7 mouse cellular contexts compared by ENCODE assay signal in the genomic region with DNA sequence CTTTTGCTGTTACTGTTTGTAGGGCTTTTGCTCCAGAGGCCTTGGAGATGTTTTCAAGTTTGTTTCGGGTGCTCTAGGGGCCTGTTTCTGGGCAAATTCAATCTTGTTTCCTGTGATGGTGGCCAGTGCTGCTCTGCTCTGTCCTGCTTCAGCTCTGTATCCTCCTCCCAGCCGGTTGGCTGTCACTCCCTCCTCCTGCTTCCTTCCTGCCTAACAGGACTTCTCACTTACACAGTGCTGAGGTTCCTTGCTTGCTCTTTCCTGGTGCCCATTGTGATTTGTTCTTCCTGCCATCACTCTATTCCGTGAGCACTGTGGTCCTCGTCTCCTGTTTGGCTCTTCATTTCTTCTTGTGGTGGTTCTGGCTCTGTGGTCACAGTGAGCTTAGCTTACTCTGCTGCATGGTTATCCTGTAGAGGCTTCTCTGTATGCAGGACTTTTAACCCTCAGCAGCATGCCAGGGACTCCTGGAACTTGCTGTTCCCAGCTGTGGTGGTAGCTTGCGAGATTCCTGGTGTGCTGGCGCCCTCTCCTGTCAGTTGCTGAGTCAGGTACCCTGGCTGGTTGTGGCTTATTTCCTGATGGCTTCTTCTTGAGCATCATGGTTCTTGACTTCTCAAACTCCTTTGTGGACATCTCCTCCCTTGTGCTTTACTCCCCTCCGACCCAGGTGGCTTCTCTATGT.
DNase-seq lines count a peak whose midpoint lies in the region; ATAC-seq and TF ChIP-seq lines count a peak whose summit lies in the region.

No protein-coding gene starts in this region.

- H3K9ac ChIP-seq in heart, adult 2 months (ENCODE audit: low read depth, low read length), result peak overlapping the region; percentile 6; the same call in 1 of the 2 replicates
- H3K9ac ChIP-seq in limb, embryonic 12.5 days (replicated peaks), result no peak overlapping the region
- no peak overlapping the region for H3K9ac ChIP-seq in midbrain, embryonic 16.5 days (ENCODE audit: low read depth, low read length)

- H3K27me3 ChIP-seq in heart, adult 2 months (ENCODE audit: control insufficient read depth, insufficient read depth, low read length), result no peaks in the 10 kb centered on the region
- H3K27me3 ChIP-seq in kidney, adult 2 months (replicated peaks; ENCODE audit: control insufficient read depth, insufficient read depth, low read length), result no peaks in the 10 kb centered on the region
- H3K27me3 ChIP-seq in limb, embryonic 12.5 days, result no peaks in the 10 kb centered on the region
- H3K27me3 ChIP-seq in midbrain, embryonic 16.5 days (ENCODE audit: control insufficient read depth, insufficient read depth, low read depth, low read length), result no peaks in the 10 kb centered on the region

- peak; percentile 81 for DNase-seq in adrenal gland, adult 8-10 months
- DNase-seq in embryo, embryonic 9.5 days (ENCODE audit: extremely low spot score), result peak; percentile 80
- DNase-seq in heart, adult 2 months, result peak; percentile 85 to 90
- peak; percentile 93 for DNase-seq in kidney, adult 2 months
- DNase-seq in spleen, postnatal 10 days (ENCODE audit: low spot score in 2 of 2), result peak; percentile 28 to 76

- TF ChIP-seq POLR2A in heart, adult 2 months (IDR thresholded peaks at IDR 0.05; ENCODE audit: insufficient read depth, low read depth, low read length), result no peak
- TF ChIP-seq POLR2A in kidney, adult 2 months (IDR thresholded peaks at IDR 0.05; ENCODE audit: low read depth, low read length), result no peak

- TF ChIP-seq CTCF in heart, adult 2 months (IDR thresholded peaks at IDR 0.05), result peak; percentile 94; the same call in 1 of the 2 replicates
- TF ChIP-seq CTCF in kidney, adult 2 months (conservative IDR thresholded peaks at IDR 0.05; ENCODE audit: insufficient read depth, insufficient read length, low read depth, low read length), result peak; percentile 96

- H3K4me1 ChIP-seq in heart, adult 2 months (ENCODE audit: control insufficient read depth, insufficient read depth, low read length), result peaks cover 31% of the 10 kb centered on the region
- H3K4me1 ChIP-seq in kidney, adult 2 months (ENCODE audit: control insufficient read depth, insufficient read depth, low read length), result peaks cover 40% of the 10 kb centered on the region
- peaks cover 7% of the 10 kb centered on the region for H3K4me1 ChIP-seq in limb, embryonic 12.5 days (replicated peaks)
- no peaks in the 10 kb centered on the region for H3K4me1 ChIP-seq in midbrain, embryonic 16.5 days (ENCODE audit: control insufficient read depth, insufficient read depth, low read length)

- peak; percentile 96 for TF ChIP-seq EP300 in heart, adult 2 months (IDR thresholded peaks at IDR 0.05; ENCODE audit: insufficient read depth, low read depth, low read length)

- peaks cover 4% of the 10 kb centered on the region; the same call in 1 of the 2 replicates for H3K79me2 ChIP-seq in heart, adult 2 months (replicated peaks; ENCODE audit: control insufficient read depth, insufficient read depth, low read length)

- peak; percentile 71; the same call in 1 of the 2 replicates for ATAC-seq in limb, embryonic 12.5 days (ENCODE audit: insufficient number of reproducible peaks, insufficient read depth, low FRiP score, low TSS enrichment, low read depth)
- ATAC-seq in midbrain, embryonic 16.5 days, result peak; percentile 84

- peaks cover 7% of the 10 kb centered on the region; the same call in 1 of the 2 replicates for H3K36me3 ChIP-seq in heart, adult 2 months (ENCODE audit: control insufficient read depth, insufficient read depth, low read length)
- no peaks in the 10 kb centered on the region for H3K36me3 ChIP-seq in kidney, adult 2 months (ENCODE audit: control insufficient read depth, insufficient read depth, low read length)
- 0 out of 2 replicates have a peak, but pooled peaks cover 3% of the 10 kb centered on the region for H3K36me3 ChIP-seq in limb, embryonic 12.5 days
- H3K36me3 ChIP-seq in midbrain, embryonic 16.5 days (ENCODE audit: control insufficient read depth, insufficient read depth, low read length), result no peaks in the 10 kb centered on the region

- H3K4me2 ChIP-seq in limb, embryonic 12.5 days, result no peak overlapping the region
- H3K4me2 ChIP-seq in midbrain, embryonic 16.5 days (ENCODE audit: low read length), result no peak overlapping the region

- H3K4me3 ChIP-seq in heart, adult 2 months, result no peak overlapping the region
- no peak overlapping the region for H3K4me3 ChIP-seq in kidney, adult 2 months (ENCODE audit: insufficient read depth, low read depth, low read length)
- H3K4me3 ChIP-seq in limb, embryonic 12.5 days (replicated peaks), result no peak overlapping the region
- H3K4me3 ChIP-seq in midbrain, embryonic 16.5 days (ENCODE audit: low read depth, low read length), result no peak overlapping the region

- H3K27ac ChIP-seq in heart, adult 2 months, result peak overlapping the region; percentile 45
- H3K27ac ChIP-seq in kidney, adult 2 months (ENCODE audit: insufficient read depth, low read depth, low read length), result no peak overlapping the region
- H3K27ac ChIP-seq in limb, embryonic 12.5 days, result no peak overlapping the region
- H3K27ac ChIP-seq in midbrain, embryonic 16.5 days (ENCODE audit: low read length), result no peak overlapping the region

- 13% methylated on average over 7 of the region's 7 CpGs for WGBS in heart, adult 2 months
- WGBS in kidney, adult 2 months, result 28% methylated on average over 7 of the region's 7 CpGs
- WGBS in limb, embryonic 12.5 days, result 30% methylated on average over 7 of the region's 7 CpGs
- WGBS in midbrain, embryonic 16.5 days, result 38% methylated on average over 7 of the region's 7 CpGs

- intact Hi-C loops in heart, adult 2 months (cut with DNase I), result loop anchor here (1.0 to 5.0 kb wide), 4 partner anchors 36 to 240 kb away; no protein-coding TSS in a partner anchor

- no peaks in the 10 kb centered on the region for H3K9me3 ChIP-seq in limb, embryonic 12.5 days
- H3K9me3 ChIP-seq in midbrain, embryonic 16.5 days (replicated peaks; ENCODE audit: control insufficient read depth, low read length, poor library complexity, severe bottlenecking), result no peaks in the 10 kb centered on the region
